ENCODE assay signal across 21 mouse cellular contexts in the genomic region with DNA sequence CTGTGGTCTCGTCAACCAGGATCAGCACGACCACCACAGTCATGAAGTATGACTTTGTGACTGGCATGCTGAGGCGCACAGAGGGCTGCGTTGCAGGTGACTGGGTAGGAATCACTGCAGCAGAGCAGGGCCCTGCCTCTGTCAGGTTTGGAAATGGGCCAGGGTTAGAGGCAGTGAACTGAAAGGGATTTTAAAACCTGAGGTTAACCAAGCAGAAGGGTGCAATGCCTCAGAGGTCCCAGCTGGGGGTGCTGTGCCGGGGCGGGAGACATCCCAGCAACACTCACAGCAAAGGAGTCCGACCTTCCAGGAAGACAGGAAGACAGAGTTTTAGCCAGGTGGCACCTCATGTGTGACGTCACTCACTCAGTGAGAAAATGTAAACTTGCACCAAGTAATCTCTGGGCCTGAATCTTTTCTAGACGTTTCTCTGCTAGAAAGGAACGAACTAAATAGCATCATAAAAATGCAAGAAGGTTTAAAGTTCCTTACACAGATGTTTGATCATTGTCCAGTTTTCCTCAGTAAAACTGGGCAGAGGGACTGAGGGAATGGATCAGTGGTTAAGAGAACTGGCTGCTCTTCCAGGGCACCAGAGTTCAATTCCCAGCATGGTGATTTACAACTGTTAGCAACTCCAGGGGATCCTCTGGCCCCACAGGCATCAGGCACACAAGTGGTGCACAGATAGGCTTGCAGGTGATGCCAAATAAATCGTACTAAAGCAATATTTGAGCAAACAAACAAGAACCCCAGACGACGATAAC. TPM values are rescaled to one million over a fixed set of nuclear protein-coding genes. Genes with fewer than 3 reads are reported as not detected.
DNase-seq lines count a peak whose midpoint lies in the region; ATAC-seq and TF ChIP-seq lines count a peak whose summit lies in the region.
"Had no signal": no experiment of that assay in that cellular context is flagged by ENCODE, and none has a peak within 500 bp of the region (broad histone marks: within the 10 kb centered on the region; RNA-seq: fewer than 3 reads in every experiment).

Gene Defb29, minus strand, starts transcription at position 155 of the 767 bp plus-strand sequence.

- no peak for DNase-seq in hindbrain, postnatal 0 days (ENCODE audit: low spot score)
- no peak for DNase-seq in hindbrain, embryonic 11.5 days (ENCODE audit: low spot score)
- DNase-seq in kidney, adult 18-20 months = peak; percentile 63
- DNase-seq in kidney, postnatal 4 days = peak; percentile 62 to 75
- DNase-seq in ovary, postnatal 36 days (ENCODE audit: low spot score) = no peak
- no peak for DNase-seq in adrenal gland, adult 18-20 months (ENCODE audit: low spot score in 2 of 2)
- DNase-seq in right cerebral cortex, postnatal 36 days (ENCODE audit: low spot score in 2 of 2) = no peak
- DNase-seq: B cell, adult 2 months; cerebellum, adult 8-10 months; lung, postnatal 10 days; right cerebral cortex, postnatal 4 days had no signal

- TF ChIP-seq EP300 in ES-Bruce4 (IDR thresholded peaks at IDR 0.05; ENCODE audit: insufficient read depth, low read depth, low read length) = no peak

- H3K4me2 ChIP-seq in hindbrain, postnatal 0 days (ENCODE audit: low read depth, low read length) = no peak within 1 kb of the TSS
- no peak within 1 kb of the TSS for H3K4me2 ChIP-seq in hindbrain, embryonic 11.5 days (replicated peaks; ENCODE audit: low read depth, low read length)
- H3K4me2 ChIP-seq: hindbrain, embryonic 14.5 days; limb, embryonic 12.5 days; midbrain, embryonic 15.5 days; stomach, embryonic 15.5 days had no signal

- H3K27me3 ChIP-seq in hindbrain, postnatal 0 days (ENCODE audit: insufficient read depth, low read length) = no peaks in the 10 kb centered on the region
- H3K27me3 ChIP-seq in hindbrain, embryonic 11.5 days (ENCODE audit: control insufficient read depth, insufficient read depth, low read length) = no peaks in the 10 kb centered on the region
- H3K27me3 ChIP-seq in ES-Bruce4 (ENCODE audit: control insufficient read depth, insufficient read depth, low read length, poor library complexity, severe bottlenecking) = no peaks in the 10 kb centered on the region
- H3K27me3 ChIP-seq: limb, embryonic 12.5 days; midbrain, embryonic 15.5 days; stomach, embryonic 15.5 days had no signal

- no peak for ATAC-seq in hindbrain, postnatal 0 days
- no peak for ATAC-seq in hindbrain, embryonic 11.5 days (ENCODE audit: low FRiP score)
- ATAC-seq: midbrain, embryonic 15.5 days had no signal

- no peaks in the 10 kb centered on the region for H3K4me1 ChIP-seq in hindbrain, postnatal 0 days (ENCODE audit: insufficient read depth, low read length)
- H3K4me1 ChIP-seq in hindbrain, embryonic 11.5 days (replicated peaks; ENCODE audit: control insufficient read depth, insufficient read depth, low read length) = no peaks in the 10 kb centered on the region
- H3K4me1 ChIP-seq in ES-Bruce4 (ENCODE audit: control insufficient read depth, insufficient read depth, low read length) = no peaks in the 10 kb centered on the region
- H3K4me1 ChIP-seq: midbrain, embryonic 15.5 days; stomach, embryonic 15.5 days had no signal

- no peak within 1 kb of the TSS for H3K4me3 ChIP-seq in hindbrain, postnatal 0 days (ENCODE audit: low read length)
- H3K4me3 ChIP-seq in hindbrain, embryonic 11.5 days (ENCODE audit: low read depth, low read length) = no peak within 1 kb of the TSS
- H3K4me3 ChIP-seq in ES-Bruce4 (ENCODE audit: low read depth, low read length) = no peak within 1 kb of the TSS
- H3K4me3 ChIP-seq: limb, embryonic 12.5 days; midbrain, embryonic 15.5 days; stomach, embryonic 15.5 days had no signal

- H3K9me3 ChIP-seq in hindbrain, postnatal 0 days (ENCODE audit: low read length) = no peaks in the 10 kb centered on the region
- H3K9me3 ChIP-seq in hindbrain, embryonic 11.5 days (ENCODE audit: control insufficient read depth, low read length) = no peaks in the 10 kb centered on the region
- no peaks in the 10 kb centered on the region for H3K9me3 ChIP-seq in ES-Bruce4 (replicated peaks; ENCODE audit: control insufficient read depth, insufficient read depth, low read length, poor library complexity, severe bottlenecking)
- H3K9me3 ChIP-seq: midbrain, embryonic 15.5 days; stomach, embryonic 15.5 days had no signal

- H3K27ac ChIP-seq in hindbrain, postnatal 0 days = no peak within 1 kb of the TSS
- no peak within 1 kb of the TSS for H3K27ac ChIP-seq in hindbrain, embryonic 11.5 days (ENCODE audit: low read depth, low read length)
- no peak within 1 kb of the TSS for H3K27ac ChIP-seq in ES-Bruce4 (ENCODE audit: insufficient read depth, low read length)
- H3K27ac ChIP-seq: hindbrain, embryonic 14.5 days; limb, embryonic 12.5 days; midbrain, embryonic 15.5 days; stomach, embryonic 15.5 days had no signal

- peak; percentile 22 for TF ChIP-seq CTCF in hindbrain, postnatal 0 days (IDR thresholded peaks at IDR 0.05; ENCODE audit: low read depth)
- peak; percentile 67 for TF ChIP-seq CTCF in ES-Bruce4 (IDR thresholded peaks at IDR 0.05; ENCODE audit: low read depth, low read length)

- no peak within 1 kb of the TSS for H3K9ac ChIP-seq in hindbrain, postnatal 0 days (replicated peaks; ENCODE audit: low read length)
- H3K9ac ChIP-seq in hindbrain, embryonic 11.5 days (ENCODE audit: low read depth, low read length) = no peak within 1 kb of the TSS
- no peak within 1 kb of the TSS for H3K9ac ChIP-seq in ES-Bruce4 (ENCODE audit: low read depth, poor library complexity, severe bottlenecking)
- H3K9ac ChIP-seq: hindbrain, embryonic 14.5 days; limb, embryonic 12.5 days; midbrain, embryonic 15.5 days; stomach, embryonic 15.5 days had no signal

- 56% methylated on average over 13 of the region's 13 CpGs for WGBS in hindbrain, postnatal 0 days
- WGBS in hindbrain, embryonic 11.5 days = 61% methylated on average over 13 of the region's 13 CpGs

- TF ChIP-seq POLR2A in ES-Bruce4 (IDR thresholded peaks at IDR 0.05; ENCODE audit: insufficient read depth, low read length) = no peak

- H3K36me3 ChIP-seq in hindbrain, postnatal 0 days (ENCODE audit: insufficient read depth, low read length) = no peaks in the 10 kb centered on the region
- H3K36me3 ChIP-seq in hindbrain, embryonic 11.5 days (ENCODE audit: control insufficient read depth, insufficient read depth, low read length) = no peaks in the 10 kb centered on the region
- H3K36me3 ChIP-seq in ES-Bruce4 (ENCODE audit: control insufficient read depth, insufficient read depth, low read length, poor library complexity, severe bottlenecking) = no peaks in the 10 kb centered on the region
- H3K36me3 ChIP-seq: limb, embryonic 12.5 days; midbrain, embryonic 15.5 days; stomach, embryonic 15.5 days had no signal

RNA-seq across cellular contexts. Expression of gene Defb29, which starts in this region (rescaled TPM):
- not detected in 2 replicates for total RNA-seq in hindbrain, postnatal 0 days (2014; rRNA removed)
- not detected in 2 replicates for polyA plus RNA-seq in hindbrain, postnatal 0 days (2015; fragmentation: Nextera tagmentation; extraction: Ambion mirVana)
- not detected in 2 replicates for polyA plus RNA-seq in hindbrain, embryonic 11.5 days (2014; fragmentation: Nextera tagmentation; extraction: Ambion mirVana)
- not detected in 2 replicates for polyA plus RNA-seq in ES-Bruce4 (2011; ENCODE audit: insufficient read depth, insufficient read length, low read depth, missing spikeins)
- not detected for total RNA-seq in adrenal gland, adult 18-20 months (2021)
- total RNA-seq: adrenal gland, postnatal 4 days; gastrocnemius, adult 8-10 months; layer of hippocampus, postnatal 10 days had no signal
- polyA plus RNA-seq: heart, embryonic 14.5 days; hindbrain, embryonic 14.5 days; limb, embryonic 12.5 days; midbrain, embryonic 15.5 days; neural tube, embryonic 14.5 days; stomach, embryonic 15.5 days had no signal

Comparison
In these comparisons a context has a peak if more than half of its experiments do, and no peak if none do; other contexts are left out.
1. DNase-seq: peak in kidney, adult 18-20 months (single experiment) and kidney, postnatal 4 days (2 of 2); none in hindbrain, postnatal 0 days (single experiment), hindbrain, embryonic 11.5 days (single experiment), ovary, postnatal 36 days (single experiment), adrenal gland, adult 18-20 months (0 of 2) and right cerebral cortex, postnatal 36 days (0 of 2).